Mouse (Mus musculus) midbrain, embryonic 12.5 days (tissue): ENCODE results near the gene Lenep. TPM values are rescaled to one million over a fixed set of nuclear protein-coding genes. Genes with fewer than 3 reads are reported as not detected.
A peak's percentile ranks its signal among the peaks of the same experiment; 100 is the strongest.

ENCODE experiments used
- ATAC-seq: fragments of 200-750 bp; cut with Nextera tagmentation; 2 replicates; pipeline ENCODE4 v1.8.0; 2017; ENCODE audit warnings: low read depth, moderate TSS enrichment, moderate library complexity; ENCODE audit not compliant: low FRiP score
- H3K27ac ChIP-seq: fragments of 300-500 bp; sonication (generic); replicated peaks from 2 replicates; pipeline ENCODE4 v1.5.1; 2016; ENCODE audit warnings: mild to moderate bottlenecking
- H3K27me3 ChIP-seq: fragments of 300-500 bp; sonication (generic); 2 replicates; pipeline ENCODE4 v1.6.1; 2016; ENCODE audit warnings: mild to moderate bottlenecking
- H3K36me3 ChIP-seq: fragments of 300-500 bp; sonication (generic); 2 replicates; pipeline ENCODE4 v1.6.1; 2016
- H3K4me1 ChIP-seq: fragments of 300-500 bp; sonication (generic); 2 replicates; pipeline ENCODE4 v1.6.1; 2016
- H3K4me2 ChIP-seq: fragments of 300-500 bp; sonication (generic); replicated peaks from 2 replicates; pipeline ENCODE4 v1.6.1; 2016; ENCODE audit warnings: mild to moderate bottlenecking, moderate library complexity
- H3K4me3 ChIP-seq: fragments of 300-500 bp; sonication (generic); 2 replicates; pipeline ENCODE4 v1.5.1; 2016; ENCODE audit warnings: mild to moderate bottlenecking
- H3K9ac ChIP-seq: fragments of 300-500 bp; sonication (generic); replicated peaks from 2 replicates; pipeline ENCODE4 v1.6.1; 2016; ENCODE audit warnings: mild to moderate bottlenecking, moderate library complexity
- H3K9me3 ChIP-seq: fragments of 300-500 bp; sonication (generic); 2 replicates; pipeline ENCODE4 v1.6.1; 2016; ENCODE audit warnings: mild to moderate bottlenecking
- WGBS: fragments of 180-500 bp; shearing (Covaris S2); methylation state at CpG from one replicate; pipeline ENCODE4 v1.1.7; 2016; 5-methylcytosine and 5-hydroxymethylcytosine counted together
- polyA plus RNA-seq: library from polyadenylated mRNA; unstranded; fragments of >200 nt; fragmentation: Nextera tagmentation; extraction: Ambion mirVana; gene quantifications from 2 replicates; pipeline ENCODE4 v1.2.1, GENCODE M21; 2016

Lenep gene
- polyA plus RNA-seq, 1 experiment from 2014 or later, result 1.5 TPM

- no peak overlapping the region for H3K4me2 ChIP-seq
- peaks cover 40% of the 10 kb centered on the region for H3K27me3 ChIP-seq
- H3K9me3 ChIP-seq, result no peaks in the 10 kb centered on the region
- no peaks in the 10 kb centered on the region for H3K36me3 ChIP-seq
- H3K4me3 ChIP-seq, result no peak overlapping the region
- no peak overlapping the region for H3K9ac ChIP-seq
- H3K27ac ChIP-seq, result no peak overlapping the region
- 81% methylated on average over 11 of the region's 11 CpGs for WGBS
- H3K4me1 ChIP-seq, result peaks cover 46% of the 10 kb centered on the region
- no peak for ATAC-seq
Measured at GRCm38 (mm10) chr3:89388134-89388881, 14.3 kb downstream of the Lenep start.

GRCm38 (mm10) chr3:89387632-89388031 is 15.0 kb downstream of the Lenep start:
- ATAC-seq, result no peak
- Histone ChIP-seq H3K4me2 (no peak overlapping the region), H3K4me3 (no peak overlapping the region), H3K27ac (no peak overlapping the region), H3K27me3 (peaks cover 34% of the 10 kb centered on the region), H3K9me3 (no peaks in the 10 kb centered on the region), H3K9ac (no peak overlapping the region; the same call in 1 of the 2 replicates), H3K4me1 (peaks cover 39% of the 10 kb centered on the region), H3K36me3 (no peaks in the 10 kb centered on the region)
- 83% methylated on average over 11 of the region's 11 CpGs for WGBS

GRCm38 (mm10) chr3:89386438-89387420 is 15.9 kb downstream of the Lenep start:
- WGBS, result 51% methylated on average over 17 of the region's 17 CpGs

GRCm38 (mm10) chr3:89385451-89385850 is 17.1 kb downstream of the Lenep start:
- H3K4me2 ChIP-seq, result no peak overlapping the region
- H3K36me3 ChIP-seq, result no peaks in the 10 kb centered on the region
- peaks cover 14% of the 10 kb centered on the region for H3K27me3 ChIP-seq
- no peak overlapping the region for H3K4me3 ChIP-seq
- no peak for ATAC-seq
- H3K9ac ChIP-seq, result no peak overlapping the region
- H3K9me3 ChIP-seq, result no peaks in the 10 kb centered on the region
- H3K27ac ChIP-seq, result no peak overlapping the region
- H3K4me1 ChIP-seq, result peaks cover 17% of the 10 kb centered on the region
- WGBS, result 36% methylated on average over 11 of the region's 11 CpGs

More at GRCm38 (mm10) chr3:89386438-89387420, 15.9 kb downstream of the Lenep start:
- peaks cover 25% of the 10 kb centered on the region for H3K27me3 ChIP-seq
- peaks cover 30% of the 10 kb centered on the region for H3K4me1 ChIP-seq
- no peaks in the 10 kb centered on the region for H3K36me3 ChIP-seq
- H3K9ac ChIP-seq, result no peak overlapping the region
- H3K4me3 ChIP-seq, result no peak overlapping the region
- H3K9me3 ChIP-seq, result no peaks in the 10 kb centered on the region
- H3K27ac ChIP-seq, result no peak overlapping the region
- ATAC-seq, result no peak
- H3K4me2 ChIP-seq, result no peak overlapping the region

GRCm38 (mm10) chr3:89384331-89385076 is 18.1 kb downstream of the Lenep start:
- Histone ChIP-seq H3K36me3 (no peaks in the 10 kb centered on the region), H3K27me3 (peaks cover 11% of the 10 kb centered on the region), H3K4me1 (peaks cover 12% of the 10 kb centered on the region; the same call in 1 of the 2 replicates), H3K9ac (no peak overlapping the region), H3K4me2 (no peak overlapping the region), H3K27ac (no peak overlapping the region; the same call in 1 of the 2 replicates), H3K4me3 (no peak overlapping the region), H3K9me3 (no peaks in the 10 kb centered on the region)
- 0 out of 2 replicates have a peak, but pooled peaks have one; percentile 39 for ATAC-seq
- 47% methylated on average over 12 of the region's 12 CpGs for WGBS

GRCm38 (mm10) chr3:89383651-89384255 is 18.8 kb downstream of the Lenep start:
- Histone ChIP-seq H3K27me3 (peaks cover 11% of the 10 kb centered on the region), H3K27ac (no peak overlapping the region), H3K9me3 (no peaks in the 10 kb centered on the region), H3K9ac (no peak overlapping the region), H3K36me3 (no peaks in the 10 kb centered on the region), H3K4me2 (no peak overlapping the region), H3K4me1 (peaks cover 16% of the 10 kb centered on the region), H3K4me3 (no peak overlapping the region)
- no peak for ATAC-seq
- WGBS, result 91% methylated on average over 5 of the region's 5 CpGs

GRCm38 (mm10) chr3:89382950-89383349 is 19.6 kb downstream of the Lenep start:
- Histone ChIP-seq H3K4me1 (peaks cover 24% of the 10 kb centered on the region), H3K4me3 (no peak overlapping the region), H3K27me3 (peaks cover 8% of the 10 kb centered on the region), H3K4me2 (no peak overlapping the region), H3K9me3 (no peaks in the 10 kb centered on the region), H3K9ac (no peak overlapping the region), H3K36me3 (no peaks in the 10 kb centered on the region), H3K27ac (no peak overlapping the region)
- ATAC-seq, result no peak
- WGBS, result 84% methylated on average over 5 of the region's 5 CpGs

- no peaks in the 10 kb centered on the region for H3K9me3 ChIP-seq
- peaks cover 27% of the 10 kb centered on the region for H3K4me1 ChIP-seq
- H3K9ac ChIP-seq, result no peak overlapping the region
- no peaks in the 10 kb centered on the region for H3K36me3 ChIP-seq
- H3K4me2 ChIP-seq, result no peak overlapping the region
- WGBS, result 88% methylated on average over 9 of the region's 9 CpGs
- H3K27me3 ChIP-seq, result peaks cover 3% of the 10 kb centered on the region
- ATAC-seq, result no peak
- H3K27ac ChIP-seq, result no peak overlapping the region
- H3K4me3 ChIP-seq, result no peak overlapping the region
Measured at GRCm38 (mm10) chr3:89382033-89382882, 20.3 kb downstream of the Lenep start.

- ATAC-seq, result no peak
- no peak overlapping the region for H3K4me3 ChIP-seq
- H3K9me3 ChIP-seq, result no peaks in the 10 kb centered on the region
- no peak overlapping the region for H3K4me2 ChIP-seq
- peaks cover 24% of the 10 kb centered on the region for H3K4me1 ChIP-seq
- WGBS, result 81% methylated on average over 11 of the region's 11 CpGs
- no peak overlapping the region for H3K27ac ChIP-seq
- no peaks in the 10 kb centered on the region for H3K36me3 ChIP-seq
- peaks cover 2% of the 10 kb centered on the region; the same call in 1 of the 2 replicates for H3K27me3 ChIP-seq
- H3K9ac ChIP-seq, result no peak overlapping the region
Measured at GRCm38 (mm10) chr3:89381233-89381632, 21.4 kb downstream of the Lenep start.

GRCm38 (mm10) chr3:89380711-89381110 is 21.9 kb downstream of the Lenep start:
- Histone ChIP-seq H3K36me3 (no peaks in the 10 kb centered on the region), H3K27ac (no peak overlapping the region), H3K9ac (no peak overlapping the region), H3K4me2 (no peak overlapping the region), H3K4me1 (peaks cover 24% of the 10 kb centered on the region), H3K27me3 (peaks cover 2% of the 10 kb centered on the region; the same call in 1 of the 2 replicates), H3K9me3 (no peaks in the 10 kb centered on the region), H3K4me3 (no peak overlapping the region)
- no peak for ATAC-seq
- WGBS, result 96% methylated on average over 18 of the region's 18 CpGs
